Mouse (Mus musculus) lung, embryonic 14.5 days (tissue): ENCODE measurements around the gene Sept8. TPM values are rescaled to one million over a fixed set of nuclear protein-coding genes. Genes with fewer than 3 reads are reported as not detected.
A peak's percentile ranks its signal among the peaks of the same experiment; 100 is the strongest.

Source experiments
- ATAC-seq: fragments of 200-750 bp; cut with Nextera tagmentation; 2 replicates; pipeline ENCODE4 v1.8.0; 2017; ENCODE audit warnings: mild to moderate bottlenecking, moderate TSS enrichment, moderate library complexity; ENCODE audit not compliant: insufficient read depth
- DNase-seq: peaks from one replicate; pipeline ENCODE4 v3.0.0-alpha.2; 2015
- H3K27ac ChIP-seq: fragments of 300-500 bp; sonication (generic); 2 replicates; pipeline ENCODE4 v1.5.1; 2014; ENCODE audit warnings: low read depth, mild to moderate bottlenecking, moderate library complexity
- H3K27me3 ChIP-seq: fragments of 300-500 bp; sonication (generic); 2 replicates; pipeline ENCODE4 v1.6.1; 2014; ENCODE audit warnings: low read length, control low read depth; ENCODE audit not compliant: insufficient read depth
- H3K36me3 ChIP-seq: fragments of 300-500 bp; sonication (generic); 2 replicates; pipeline ENCODE4 v1.6.1; 2014; ENCODE audit warnings: control low read depth; ENCODE audit not compliant: insufficient read depth
- H3K4me1 ChIP-seq: fragments of 300-500 bp; sonication (generic); 2 replicates; pipeline ENCODE4 v1.6.1; 2014; ENCODE audit warnings: antibody characterized with exemption, control low read depth; ENCODE audit not compliant: insufficient read depth
- H3K4me2 ChIP-seq: fragments of 300-500 bp; sonication (generic); 2 replicates; pipeline ENCODE4 v1.6.1; 2014; ENCODE audit warnings: mild to moderate bottlenecking
- H3K4me3 ChIP-seq: fragments of 300-500 bp; sonication (generic); 2 replicates; pipeline ENCODE4 v1.5.1; 2014; ENCODE audit warnings: low read depth, low read length
- H3K9ac ChIP-seq: fragments of 300-500 bp; sonication (generic); 2 replicates; pipeline ENCODE4 v1.6.1; 2014
- H3K9me3 ChIP-seq: fragments of 300-500 bp; sonication (generic); 2 replicates; pipeline ENCODE4 v1.6.1; 2016; ENCODE audit warnings: low read depth, low read length, control low read depth
- CTCF ChIP-seq: IDR thresholded peaks from 2 replicates; pipeline ENCODE4 v1.5.1; 2016; ENCODE audit warnings: antibody characterized with exemption, low read depth
- WGBS: fragments of 180-500 bp; shearing (Covaris S2); extraction: QIAGEN DNeasy Blood & Tissue Kit; methylation state at CpG from one replicate; pipeline ENCODE4 v1.1.7; 2014; 5-methylcytosine and 5-hydroxymethylcytosine counted together
- polyA plus RNA-seq: library from polyadenylated mRNA; unstranded; fragments of >200 nt; fragmentation: Nextera tagmentation; extraction: Ambion mirVana; gene quantifications from 2 replicates; pipeline ENCODE4 v1.2.1, GENCODE M21; 2014

Gene Sept8
- polyA plus RNA-seq, 1 experiment from 2014 or later, result 25.6 TPM

GRCm38 (mm10) chr11:53521120-53521820 is 2.2 kb downstream of the Sept8 start:
- Histone ChIP-seq H3K9ac (peak overlapping the region; percentile 85), H3K9me3 (no peaks in the 10 kb centered on the region), H3K36me3 (no peaks in the 10 kb centered on the region), H3K27me3 (no peaks in the 10 kb centered on the region), H3K27ac (peak overlapping the region; percentile 52; the same call in 1 of the 2 replicates), H3K4me3 (peak overlapping the region; percentile 78), H3K4me1 (peaks cover 27% of the 10 kb centered on the region), H3K4me2 (peak overlapping the region; percentile 87)
- DNase-seq, result no peak
- TF ChIP-seq CTCF, result no peak
- no peak for ATAC-seq
- WGBS, result 30% methylated on average over 16 of the region's 16 CpGs

GRCm38 (mm10) chr11:53521821-53522131 is 2.7 kb downstream of the Sept8 start:
- H3K4me3 ChIP-seq, result peak overlapping the region; percentile 78; the same call in 1 of the 2 replicates
- H3K9ac ChIP-seq, result peak overlapping the region; percentile 14; the same call in 1 of the 2 replicates
- no peak for DNase-seq
- H3K9me3 ChIP-seq, result no peaks in the 10 kb centered on the region
- no peaks in the 10 kb centered on the region for H3K27me3 ChIP-seq
- 68% methylated on average over 7 of the region's 7 CpGs for WGBS
- H3K4me1 ChIP-seq, result peaks cover 25% of the 10 kb centered on the region
- peak overlapping the region; percentile 87 for H3K4me2 ChIP-seq
- 0 out of 2 replicates have a peak overlapping the region, but pooled peaks have one; percentile 52 for H3K27ac ChIP-seq
- no peak for TF ChIP-seq CTCF
- ATAC-seq, result no peak
- no peaks in the 10 kb centered on the region for H3K36me3 ChIP-seq

GRCm38 (mm10) chr11:53522362-53522761 is 3.3 kb downstream of the Sept8 start:
- Histone ChIP-seq H3K27me3 (no peaks in the 10 kb centered on the region), H3K27ac (no peak overlapping the region), H3K9me3 (no peaks in the 10 kb centered on the region), H3K4me2 (no peak overlapping the region; the same call in 1 of the 2 replicates), H3K4me1 (peaks cover 23% of the 10 kb centered on the region), H3K4me3 (no peak overlapping the region), H3K9ac (no peak overlapping the region), H3K36me3 (no peaks in the 10 kb centered on the region)
- WGBS, result 88% methylated on average over 3 of the region's 3 CpGs
- ATAC-seq (no peak), DNase-seq (no peak)
- TF ChIP-seq CTCF, result no peak

GRCm38 (mm10) chr11:53522930-53523329 is 3.9 kb downstream of the Sept8 start:
- 15% methylated on average over 9 of the region's 9 CpGs for WGBS
- no peaks in the 10 kb centered on the region for H3K36me3 ChIP-seq
- TF ChIP-seq CTCF, result no peak

GRCm38 (mm10) chr11:53523545-53524405 is 4.7 kb downstream of the Sept8 start:
- Histone ChIP-seq H3K9ac (no peak overlapping the region), H3K4me1 (peaks cover 20% of the 10 kb centered on the region), H3K4me3 (no peak overlapping the region), H3K36me3 (no peaks in the 10 kb centered on the region), H3K27ac (no peak overlapping the region), H3K27me3 (no peaks in the 10 kb centered on the region), H3K4me2 (no peak overlapping the region), H3K9me3 (no peaks in the 10 kb centered on the region)
- no peak for TF ChIP-seq CTCF
- WGBS, result 70% methylated on average over 14 of the region's 14 CpGs
- ATAC-seq (no peak), DNase-seq (no peak)

More at GRCm38 (mm10) chr11:53522930-53523329, 3.9 kb downstream of the Sept8 start:
- no peak for DNase-seq
- H3K9me3 ChIP-seq, result no peaks in the 10 kb centered on the region
- ATAC-seq, result no peak
- no peak overlapping the region for H3K9ac ChIP-seq
- peak overlapping the region; percentile 7; the same call in 1 of the 2 replicates for H3K4me2 ChIP-seq
- no peak overlapping the region for H3K27ac ChIP-seq
- H3K4me1 ChIP-seq, result peaks cover 23% of the 10 kb centered on the region
- no peaks in the 10 kb centered on the region for H3K27me3 ChIP-seq
- H3K4me3 ChIP-seq, result no peak overlapping the region

GRCm38 (mm10) chr11:53524905-53525304 is 5.8 kb downstream of the Sept8 start:
- WGBS, result 67% methylated on average over 6 of the region's 6 CpGs

GRCm38 (mm10) chr11:53525461-53525860 is 6.4 kb downstream of the Sept8 start:
- H3K27me3 ChIP-seq, result no peaks in the 10 kb centered on the region
- peaks cover 15% of the 10 kb centered on the region for H3K4me1 ChIP-seq
- no peak overlapping the region for H3K27ac ChIP-seq
- no peaks in the 10 kb centered on the region for H3K36me3 ChIP-seq
- WGBS, result 42% methylated on average over 4 of the region's 4 CpGs
- no peaks in the 10 kb centered on the region for H3K9me3 ChIP-seq
- DNase-seq (peak; percentile 50), ATAC-seq (no peak)
- no peak overlapping the region for H3K9ac ChIP-seq
- TF ChIP-seq CTCF, result no peak
- H3K4me2 ChIP-seq, result no peak overlapping the region
- H3K4me3 ChIP-seq, result no peak overlapping the region

More at GRCm38 (mm10) chr11:53524905-53525304, 5.8 kb downstream of the Sept8 start:
- no peak for ATAC-seq
- peak; percentile 58 for TF ChIP-seq CTCF
- Histone ChIP-seq H3K9ac (no peak overlapping the region), H3K27me3 (no peaks in the 10 kb centered on the region), H3K36me3 (no peaks in the 10 kb centered on the region), H3K4me1 (peaks cover 15% of the 10 kb centered on the region), H3K27ac (no peak overlapping the region), H3K9me3 (no peaks in the 10 kb centered on the region), H3K4me2 (no peak overlapping the region), H3K4me3 (no peak overlapping the region)
- no peak for DNase-seq
